Mouse (Mus musculus): ENCODE data around the gene Axin2.

The Axin2 gene

DNA sequence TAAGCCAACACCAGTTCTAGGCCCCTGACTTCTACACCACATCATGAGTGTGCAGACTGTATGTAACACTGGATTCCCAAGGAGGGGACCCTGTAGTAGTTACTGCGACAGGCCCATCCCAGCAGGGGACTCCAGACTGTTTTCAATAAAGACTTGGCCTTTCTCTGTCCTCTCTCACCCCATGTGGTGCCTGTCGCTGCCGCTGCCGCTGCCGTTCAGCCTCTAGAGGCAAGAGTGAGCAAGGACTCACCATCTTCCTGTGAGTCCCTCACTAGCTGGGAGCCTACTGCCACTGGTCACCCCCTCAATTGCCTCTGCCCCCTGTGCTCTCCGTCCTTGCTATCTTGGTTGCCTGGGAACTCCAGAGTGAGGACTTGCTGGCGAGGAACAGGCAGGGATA lies 8.6 kb downstream of the Axin2 start:
- DNase-seq (ENCODE audit: low read depth, low spot score): peak; percentile 58

DNA sequence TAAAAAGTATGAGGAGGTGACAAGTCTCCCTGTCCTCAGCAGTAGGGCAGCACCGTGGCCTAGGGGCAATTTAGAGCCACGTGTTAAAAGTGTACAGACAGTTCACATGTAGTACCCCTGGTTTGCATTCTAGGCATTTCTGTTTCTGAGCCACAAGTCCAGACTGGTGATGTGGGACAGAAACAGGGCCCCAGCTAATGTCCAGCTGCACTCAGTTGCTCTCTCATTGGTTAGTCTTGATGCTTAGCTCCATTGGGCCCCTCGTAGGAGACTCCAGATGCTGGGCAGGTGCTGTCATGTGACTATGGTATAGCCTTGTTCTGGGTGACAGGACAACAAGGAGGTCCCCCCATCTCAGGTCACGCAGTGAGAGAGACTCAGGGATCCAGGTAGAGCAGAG lies 9.0 kb downstream of the Axin2 start:
- no peak for DNase-seq (ENCODE audit: low read depth, low spot score)

DNA sequence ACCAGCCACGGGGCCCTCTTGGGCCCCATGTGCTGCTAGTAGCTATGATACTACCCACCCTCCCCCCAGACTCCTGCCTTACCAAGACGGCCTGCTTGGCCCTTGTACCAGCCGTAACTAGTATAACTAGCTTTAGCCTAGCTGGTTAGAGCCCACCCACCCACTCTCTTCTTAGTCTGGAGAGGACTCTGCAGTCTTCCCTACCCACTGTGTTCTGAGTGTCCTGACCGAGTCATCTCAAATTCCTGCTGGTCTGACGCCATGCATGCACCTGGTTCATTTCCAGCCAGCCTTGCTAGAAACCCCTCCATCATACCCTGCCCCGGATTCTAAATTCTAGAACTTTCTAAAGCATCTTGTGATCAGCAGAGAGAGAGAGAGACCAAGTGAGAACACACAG lies 9.6 kb downstream of the Axin2 start:
- DNase-seq (ENCODE audit: low read depth, low spot score): no peak

DNA sequence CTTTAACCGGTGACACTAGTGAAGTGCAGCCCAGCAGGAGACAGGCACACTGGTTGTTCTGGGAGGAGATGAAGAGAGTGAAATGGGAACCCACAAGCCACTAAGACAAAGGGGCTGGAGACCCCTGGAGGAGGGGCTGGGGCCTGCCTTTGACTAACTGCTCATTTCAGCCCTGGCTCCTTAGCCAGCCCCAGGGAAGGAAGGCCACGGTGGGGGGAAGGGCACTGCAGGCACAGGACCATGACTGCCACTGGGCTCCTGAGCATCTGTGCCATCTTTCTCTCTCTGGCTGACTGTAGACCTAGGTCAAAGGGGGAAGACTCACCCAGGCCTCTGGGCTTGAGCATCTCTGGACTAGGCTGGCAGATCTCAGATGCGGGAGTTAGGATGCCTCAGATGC lies 10.5 kb downstream of the Axin2 start:
- no peak for DNase-seq (ENCODE audit: low read depth, low spot score)

DNA sequence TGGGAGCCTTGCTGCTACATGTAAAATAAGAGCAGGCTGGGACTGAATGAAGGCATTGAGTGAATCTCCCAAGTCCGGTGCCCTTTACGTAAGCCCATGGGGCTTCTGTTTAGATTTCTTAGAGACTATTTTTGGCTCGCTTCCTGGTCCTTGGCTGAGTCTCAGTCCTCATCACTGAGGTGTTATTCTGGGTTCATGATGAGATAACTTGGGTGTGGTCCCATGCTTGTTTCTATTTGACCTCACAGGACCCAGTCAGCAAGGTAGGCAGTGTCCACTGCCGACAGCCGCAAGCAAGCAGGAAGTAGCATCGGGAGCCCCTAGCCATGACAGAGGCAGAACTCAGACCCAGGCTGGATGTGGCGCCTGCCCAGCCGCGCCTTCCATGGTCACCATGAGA lies 13.7 kb downstream of the Axin2 start:
- DNase-seq (ENCODE audit: low read depth, low spot score): no peak

DNA sequence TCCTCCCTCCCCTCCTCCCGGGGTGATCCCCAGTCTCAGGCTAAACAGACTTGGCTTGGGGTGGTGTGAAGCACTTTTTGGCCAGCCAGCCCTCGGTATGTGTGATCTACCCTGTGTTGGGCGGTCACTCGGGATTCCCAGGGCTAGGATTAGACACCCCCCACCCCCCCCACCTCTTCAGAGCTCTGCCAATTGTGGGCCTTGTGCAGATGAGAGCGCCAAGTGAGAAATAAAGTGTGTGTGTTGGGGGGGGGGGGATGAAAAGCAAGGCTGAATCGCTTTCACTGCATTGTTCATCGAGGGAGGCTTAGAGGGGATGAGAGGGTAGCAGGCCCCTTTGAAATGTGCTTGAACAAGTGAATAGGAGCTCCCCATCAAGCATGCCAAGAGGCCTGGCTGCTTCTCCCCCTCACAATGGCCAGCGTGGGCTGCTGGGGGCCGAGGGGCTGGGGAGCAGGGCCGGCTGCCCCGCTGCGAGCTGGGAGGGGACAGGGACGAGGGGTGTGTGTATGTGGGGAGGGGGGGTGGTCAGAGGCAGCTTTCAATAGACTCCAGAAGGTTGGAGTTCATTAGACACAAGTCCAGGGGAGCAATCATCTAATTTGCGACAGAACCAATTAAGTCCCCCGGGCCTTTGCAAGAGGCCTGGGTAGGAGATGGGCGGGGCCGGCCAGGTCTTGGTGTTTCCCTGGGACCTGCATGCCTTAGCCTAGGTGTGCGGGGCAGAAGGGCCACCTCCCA lies 15.1 kb downstream of the Axin2 start:
- no peak for DNase-seq (ENCODE audit: low read depth, low spot score)

DNA sequence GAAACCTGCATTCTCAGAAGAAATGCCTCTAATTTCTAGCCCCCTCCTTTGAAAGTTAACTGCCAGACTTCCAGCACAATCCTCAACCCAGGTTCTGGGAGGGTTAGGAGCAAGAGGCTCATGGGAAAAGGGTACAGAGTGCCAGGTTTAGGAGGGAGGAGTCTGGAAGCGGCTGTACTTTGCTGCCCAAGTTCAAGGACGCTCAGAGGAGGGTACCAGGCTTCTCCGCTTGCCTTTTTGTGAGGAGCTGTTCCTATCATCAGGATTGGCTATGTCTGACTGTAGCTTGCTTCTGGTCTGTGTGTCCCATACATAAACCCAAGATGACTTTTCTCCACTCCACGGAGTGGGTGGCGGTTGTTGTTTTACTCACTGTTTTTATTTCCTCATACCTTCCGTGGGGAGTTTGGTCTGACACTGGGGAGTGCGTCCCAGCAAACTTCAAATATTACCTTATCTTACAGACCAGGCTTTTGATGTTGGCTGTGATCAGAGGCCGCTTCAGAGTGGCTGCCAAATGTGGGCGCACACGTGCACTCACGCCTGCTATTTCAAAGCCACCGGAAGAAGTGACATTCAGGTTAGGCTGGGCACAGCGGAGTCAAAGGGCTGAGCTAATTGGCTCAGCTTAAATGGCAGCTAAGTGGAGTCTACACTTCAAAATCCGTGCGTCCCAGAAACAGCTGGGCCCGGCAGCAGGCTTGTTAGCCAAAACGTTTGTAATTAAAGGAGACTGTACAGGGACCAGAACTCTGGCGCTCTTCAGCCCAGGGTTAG lies 16.1 kb downstream of the Axin2 start:
- DNase-seq (ENCODE audit: low read depth, low spot score): no peak

DNA sequence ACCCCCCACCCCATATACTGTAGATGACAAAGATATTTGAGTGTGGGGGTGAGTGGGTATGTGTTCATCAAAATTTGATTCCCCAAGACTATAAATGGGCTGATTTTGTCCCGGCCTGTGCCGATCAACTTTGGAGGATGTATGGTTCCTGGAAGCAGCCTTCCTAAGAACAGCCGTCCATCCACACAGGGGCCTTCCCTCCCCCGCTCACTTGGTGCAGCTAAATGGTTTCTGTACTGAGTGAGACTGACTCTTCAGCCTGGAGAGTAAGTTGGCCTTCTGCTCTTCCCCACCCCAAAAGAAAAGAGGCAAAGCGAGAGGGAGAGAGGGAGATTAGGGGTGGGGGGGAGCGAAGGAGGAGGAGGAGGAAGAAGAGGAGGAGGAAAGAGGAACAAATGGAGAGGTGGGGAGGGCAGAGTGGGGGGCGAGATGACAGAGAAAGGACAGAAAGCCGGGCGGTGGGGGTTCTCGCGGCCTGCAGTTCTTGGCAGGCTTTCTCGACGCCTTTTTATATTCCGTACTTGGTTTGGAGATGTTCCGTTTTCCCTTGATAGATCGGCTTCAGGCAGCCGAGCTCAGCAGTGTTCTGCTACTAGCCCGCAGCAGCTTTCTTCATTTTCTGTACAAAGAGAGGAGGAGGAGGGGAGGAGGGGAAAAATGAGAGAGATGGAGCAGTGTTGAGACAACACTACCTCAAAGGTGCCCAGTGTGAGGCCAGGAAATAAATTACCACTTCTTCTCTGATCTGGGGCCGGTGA lies 20.7 kb downstream of the Axin2 start:
- no peak for DNase-seq (ENCODE audit: low read depth, low spot score)

DNA sequence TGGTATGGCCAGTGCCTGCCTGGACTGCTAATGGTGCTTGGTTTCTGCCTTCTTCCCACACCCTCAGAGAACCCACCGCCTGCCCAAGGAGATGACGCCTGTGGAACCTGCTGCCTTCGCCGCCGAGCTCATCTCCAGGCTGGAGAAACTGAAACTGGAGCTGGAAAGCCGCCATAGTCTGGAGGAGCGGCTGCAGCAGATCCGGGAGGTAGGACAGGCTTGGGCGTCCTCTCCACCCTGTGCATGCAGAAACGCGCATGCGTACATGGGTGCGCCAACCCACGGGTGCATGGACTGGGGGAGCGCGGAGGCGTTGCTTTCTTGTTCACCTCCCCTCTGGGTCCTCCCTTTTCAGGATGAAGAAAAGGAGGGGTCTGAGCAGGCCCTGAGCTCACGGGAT lies 21.7 kb downstream of the Axin2 start:
- DNase-seq (ENCODE audit: low read depth, low spot score): no peak

DNA sequence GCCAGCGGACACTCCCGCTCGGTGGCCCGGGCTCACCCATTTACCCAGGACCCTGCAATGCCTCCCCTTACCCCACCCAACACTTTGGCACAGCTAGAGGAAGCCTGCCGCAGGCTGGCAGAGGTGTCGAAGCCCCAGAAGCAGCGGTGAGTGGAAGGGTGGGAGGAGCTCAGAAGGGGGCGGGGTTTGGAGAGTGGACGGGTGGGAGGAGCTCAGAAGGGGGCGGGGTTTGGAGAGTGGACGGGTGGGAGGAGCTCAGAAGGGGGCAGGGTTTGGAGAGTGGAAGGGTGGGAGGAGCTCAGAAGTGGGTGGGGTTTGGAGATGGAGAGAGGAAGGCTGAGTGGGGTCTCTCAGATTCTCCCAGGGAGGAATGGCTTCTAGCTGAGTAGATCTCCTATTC lies 23.6 kb downstream of the Axin2 start:
- DNase-seq (ENCODE audit: low read depth, low spot score): no peak

DNA sequence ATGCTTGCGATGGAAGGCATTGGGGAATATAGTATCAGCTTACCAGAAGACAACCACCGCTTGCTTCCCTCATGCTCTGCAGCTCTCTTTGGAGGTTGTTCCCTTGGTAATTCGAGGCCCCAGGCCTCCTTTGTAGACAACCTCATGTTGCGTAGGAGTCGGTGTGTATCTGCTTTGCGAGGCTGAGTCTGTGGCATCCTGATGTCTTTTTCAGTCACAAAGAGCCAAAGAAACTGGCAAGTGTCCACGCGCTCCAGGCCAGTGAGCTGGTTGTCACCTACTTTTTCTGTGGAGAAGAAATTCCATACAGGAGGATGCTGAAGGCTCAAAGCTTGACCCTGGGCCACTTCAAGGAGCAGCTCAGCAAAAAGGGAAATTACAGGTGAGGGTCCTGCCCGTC lies 25.5 kb downstream of the Axin2 start:
- no peak for DNase-seq (ENCODE audit: low read depth, low spot score)

DNA sequence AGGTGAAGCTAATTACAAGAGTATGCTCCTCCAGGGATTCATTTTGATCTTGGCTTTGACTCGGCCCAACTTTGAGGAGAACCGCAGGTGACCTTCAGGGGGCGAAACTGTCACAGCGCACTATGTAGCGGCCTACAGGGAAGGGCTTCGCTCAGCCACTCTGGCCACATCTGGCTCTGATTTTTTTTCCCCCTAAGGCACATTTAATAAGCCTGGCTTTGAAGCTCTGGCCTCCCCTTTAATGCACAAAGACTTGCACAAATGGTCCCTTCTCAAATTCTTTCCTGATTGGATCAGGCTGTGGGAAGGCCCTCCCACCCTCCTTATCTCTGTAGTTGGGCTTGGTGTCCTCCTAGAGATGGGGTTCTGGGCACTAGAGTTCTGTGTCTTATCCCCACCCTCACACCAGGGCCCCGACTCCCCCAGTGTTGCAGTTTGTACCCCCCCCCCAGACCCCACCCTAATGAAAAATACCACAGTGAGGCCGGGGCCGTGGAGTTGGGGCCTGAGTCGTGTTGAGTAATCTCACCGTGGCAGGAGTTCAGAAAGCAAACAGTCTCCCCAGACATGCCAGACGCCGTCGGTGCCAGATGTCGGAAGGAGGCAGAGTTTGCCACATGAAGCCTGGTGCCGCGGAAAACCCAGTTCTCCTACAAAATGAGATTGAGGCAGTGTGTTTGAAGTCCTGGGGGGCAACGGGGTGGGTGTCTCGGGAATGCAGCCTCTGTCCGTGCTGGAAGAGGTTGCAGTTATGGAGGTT lies 27.5 kb downstream of the Axin2 start:
- peak; percentile 76 for DNase-seq (ENCODE audit: low read depth, low spot score)

DNA sequence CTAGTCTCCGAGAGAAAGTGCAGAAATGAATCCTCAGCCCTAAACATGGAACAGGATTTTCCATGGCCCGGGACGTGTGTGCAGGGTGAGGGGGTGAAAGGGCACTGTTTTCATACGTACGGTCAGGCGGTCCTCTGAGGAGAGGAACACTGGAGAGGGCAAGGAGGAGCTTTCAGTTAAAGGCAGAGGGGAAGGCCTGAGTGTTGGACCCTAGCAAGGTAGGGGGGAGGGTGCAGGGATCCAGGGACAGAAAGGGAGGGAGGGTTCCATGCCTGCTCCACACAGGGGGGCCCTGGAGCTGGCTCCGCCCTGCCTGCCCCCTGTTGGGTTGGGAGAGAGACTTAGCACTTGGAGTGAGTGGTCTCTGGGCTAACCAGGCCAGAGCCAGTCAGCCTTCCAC lies 28.4 kb downstream of the Axin2 start:
- no peak for DNase-seq (ENCODE audit: low read depth, low spot score)

DNA sequence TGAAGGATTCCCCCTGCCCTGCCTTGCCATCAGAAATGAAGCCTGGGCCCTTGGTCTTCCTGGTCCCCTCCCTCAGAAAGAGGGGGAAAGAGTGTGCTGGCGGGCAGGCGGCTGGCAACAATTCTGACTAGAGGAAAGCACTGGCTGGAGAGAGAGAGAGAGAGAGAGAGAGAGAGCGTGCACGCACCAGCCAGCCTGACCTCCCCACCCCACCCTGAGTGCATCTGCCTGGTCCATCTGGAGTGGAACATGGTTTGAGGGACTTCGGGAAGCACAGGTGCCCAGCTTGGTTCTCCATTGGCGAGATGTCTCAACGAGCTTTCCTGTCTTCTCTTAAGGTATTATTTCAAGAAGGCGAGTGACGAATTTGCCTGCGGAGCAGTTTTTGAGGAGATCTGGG lies 28.8 kb downstream of the Axin2 start:
- no peak for DNase-seq (ENCODE audit: low read depth, low spot score)

DNA sequence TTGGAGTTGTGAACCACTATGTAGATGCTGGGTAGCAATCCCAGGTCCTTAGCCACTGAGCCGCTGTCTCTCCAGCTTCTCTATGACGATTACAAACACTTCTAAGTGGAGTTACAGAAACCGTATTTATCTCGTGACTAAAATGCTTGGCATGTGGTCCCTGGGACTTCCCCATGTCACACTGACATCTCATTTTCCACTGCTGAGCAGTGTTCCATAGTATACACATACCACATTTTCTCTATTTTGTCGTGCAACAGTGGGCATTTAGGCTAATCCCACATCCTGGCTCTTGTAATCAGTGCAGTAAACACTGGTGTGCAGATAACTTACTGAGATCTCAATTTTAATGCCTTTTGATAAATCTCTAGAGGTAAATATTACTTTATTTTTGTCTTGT lies 32.2 kb downstream of the Axin2 start:
- no peak for DNase-seq (ENCODE audit: low read depth, low spot score)

DNA sequence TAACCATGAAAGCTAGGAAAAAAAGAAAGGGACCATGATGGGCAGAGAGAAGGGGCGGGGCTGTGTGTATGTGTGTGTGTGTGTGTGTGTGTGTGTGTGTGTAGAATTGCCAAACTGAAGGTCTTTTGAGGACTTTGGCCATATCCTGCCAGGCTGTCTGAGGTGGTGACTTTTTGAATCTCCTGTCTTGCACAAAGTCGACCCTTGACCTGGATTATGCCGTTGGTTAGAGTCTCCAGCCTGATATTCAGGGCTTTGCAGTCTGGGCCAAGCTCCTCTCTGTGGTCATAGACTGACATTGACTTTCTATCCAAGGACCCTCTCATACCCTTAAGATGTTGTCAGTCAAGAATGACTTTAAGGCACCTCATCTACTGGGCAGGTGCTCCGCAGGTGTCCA lies 35.8 kb downstream of the Axin2 start:
- no peak for DNase-seq (ENCODE audit: low read depth, low spot score)

DNA sequence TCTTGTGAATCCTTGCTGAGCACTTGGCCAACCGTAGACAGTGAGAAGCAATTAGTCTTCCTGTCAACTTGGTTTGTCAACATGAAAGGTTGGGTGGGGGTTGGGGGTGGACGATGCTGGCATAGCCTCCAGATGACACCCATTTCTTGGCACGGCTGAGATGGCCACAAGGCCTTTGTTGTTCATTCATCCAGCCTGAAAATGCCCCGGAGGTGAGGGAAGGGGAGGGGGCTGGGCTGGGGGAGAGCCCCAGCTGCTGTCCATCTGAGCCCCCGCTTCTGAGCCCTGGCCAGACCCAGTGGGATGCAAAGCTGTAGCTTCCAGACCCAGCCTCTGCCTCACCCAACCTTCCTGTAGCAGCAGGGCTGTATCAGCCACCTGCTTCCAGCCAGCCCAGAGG lies 38.2 kb downstream of the Axin2 start:
- peak; percentile 62 for DNase-seq (ENCODE audit: low read depth, low spot score)

DNA sequence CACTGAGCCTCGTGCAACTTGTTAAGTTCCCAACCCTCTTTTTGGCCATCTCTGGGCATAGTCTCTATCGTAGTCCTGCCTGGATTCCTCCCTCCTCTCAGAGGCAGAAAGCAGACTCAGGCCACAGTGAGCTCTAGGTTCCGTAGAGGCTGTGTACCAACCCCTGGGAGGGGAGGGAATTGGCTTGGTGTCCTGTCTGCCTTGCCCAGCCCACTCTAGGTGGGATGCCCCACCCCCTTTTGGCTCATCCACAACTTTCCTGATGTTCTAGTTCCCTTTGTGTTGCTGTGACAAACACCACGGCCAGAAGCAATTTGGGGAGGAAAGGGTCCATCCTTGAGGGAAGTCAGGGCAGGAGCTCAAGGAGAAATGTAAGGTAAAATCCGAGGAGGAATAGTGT lies 39.0 kb downstream of the Axin2 start:
- DNase-seq (ENCODE audit: low read depth, low spot score): no peak

DNA sequence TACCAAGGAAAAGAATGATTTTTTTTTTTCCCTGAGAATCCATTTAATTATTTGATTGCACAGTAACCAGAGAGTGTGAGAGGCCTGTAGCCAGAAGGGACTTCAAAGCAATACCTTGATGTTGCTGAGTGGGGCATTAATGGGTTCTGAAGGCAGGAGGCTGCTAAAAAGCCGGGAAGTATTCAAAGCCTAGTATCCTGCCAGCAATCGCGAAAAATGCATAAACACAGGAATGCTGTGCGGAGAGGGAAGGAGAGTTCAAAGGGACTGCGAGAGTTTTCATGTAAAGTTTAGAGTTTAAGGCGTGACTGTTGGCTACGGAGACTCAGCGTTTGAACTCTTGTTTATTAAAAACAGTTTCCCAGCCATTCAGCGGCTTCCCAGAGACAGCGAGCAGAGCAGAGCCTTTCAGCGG lies 41.5 kb downstream of the Axin2 start:
- peak; percentile 45 for DNase-seq (ENCODE audit: low read depth, low spot score)

DNA sequence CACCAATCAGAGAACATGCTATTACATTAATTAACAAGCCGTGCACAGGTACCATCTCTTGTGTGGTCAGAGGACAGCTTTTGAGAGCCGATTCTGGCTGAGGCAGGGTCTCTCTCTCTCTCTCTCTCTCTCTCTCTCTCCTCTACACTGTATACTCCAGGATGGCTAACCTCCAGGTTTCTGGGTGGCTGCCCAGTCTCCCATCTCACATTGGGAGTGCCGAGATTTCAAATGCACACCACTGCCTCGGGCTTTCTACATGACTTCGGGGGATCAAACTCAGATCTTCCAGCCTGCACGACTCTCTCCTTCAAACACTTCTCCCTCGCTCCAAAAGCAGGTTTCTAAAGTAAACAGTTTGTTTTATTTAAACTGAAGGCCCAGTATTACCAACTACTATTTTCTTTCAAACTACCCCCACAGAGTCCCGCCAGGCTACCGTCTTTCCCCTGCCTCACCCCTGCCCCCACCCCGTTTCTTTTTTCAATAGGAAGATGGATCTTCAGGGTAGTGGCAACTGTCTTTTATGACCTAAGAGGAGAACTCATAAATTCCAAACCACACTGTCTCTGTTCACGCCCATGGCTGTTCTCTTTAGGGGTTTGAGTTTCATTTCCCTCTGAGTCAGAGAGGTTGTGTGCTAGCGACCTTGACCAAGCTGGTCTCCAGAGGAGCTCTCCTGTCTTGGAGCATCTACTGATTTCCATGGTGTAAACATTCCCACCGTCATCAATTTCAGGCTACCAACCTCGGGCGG lies 43.5 kb downstream of the Axin2 start:
- DNase-seq (ENCODE audit: low read depth, low spot score): no peak

DNA sequence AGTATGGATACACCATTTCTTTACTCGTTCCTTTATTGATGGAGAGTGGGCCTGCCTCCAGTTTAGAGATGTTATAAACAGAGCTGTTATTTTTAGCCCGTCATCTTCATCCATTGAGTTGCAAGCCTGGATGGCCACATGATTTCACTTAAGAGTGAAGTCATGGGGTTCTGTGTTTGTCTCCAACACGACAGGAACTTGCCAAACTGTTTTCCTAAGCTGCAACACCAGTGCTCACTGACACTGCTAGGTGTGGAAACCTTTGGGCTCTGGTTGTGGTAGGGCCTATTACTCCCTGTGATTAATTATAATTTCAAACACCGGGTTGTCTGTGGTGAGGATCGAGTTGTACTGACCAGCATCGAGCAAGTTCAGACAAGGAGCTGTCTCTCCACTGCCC lies 45.6 kb downstream of the Axin2 start:
- no peak for DNase-seq (ENCODE audit: low read depth, low spot score)

All from mesoderm, embryonic 11.5 days (tissue).